Mouse (Mus musculus): Measurements from ENCODE around the gene Creb5.

DNA sequence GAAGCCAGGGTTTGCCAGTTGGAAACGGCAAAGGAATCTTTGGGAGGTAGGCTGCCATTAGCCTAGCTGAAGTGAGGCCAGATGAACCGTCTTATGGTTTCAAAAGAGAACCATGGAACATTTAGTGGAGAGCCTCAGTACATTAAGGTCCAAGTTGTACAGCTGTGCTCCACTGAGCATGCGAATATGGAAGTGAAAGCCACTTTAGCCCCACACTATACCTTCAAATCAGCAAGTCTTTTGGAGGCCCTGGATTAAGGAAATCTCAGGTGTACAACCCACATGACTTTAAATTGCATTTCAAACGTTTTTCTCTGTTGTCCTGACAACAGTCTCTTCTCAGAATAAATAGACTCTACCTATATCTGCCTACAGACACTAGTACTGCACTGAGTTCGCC is 379.4 kb downstream of the Creb5 start:
- TF ChIP-seq CTCF (IDR thresholded peaks at IDR 0.05; ENCODE audit: control insufficient read depth, insufficient read depth, insufficient read length) (no peak), USF1 (IDR thresholded peaks at IDR 0.05; ENCODE audit: low read depth) (no peak), MYOG (IDR thresholded peaks at IDR 0.05; ENCODE audit: control insufficient read depth, extremely low read depth, insufficient read length) (no peak), CEBPB (IDR thresholded peaks at IDR 0.05; ENCODE audit: low read depth) (no peak), MAX (IDR thresholded peaks at IDR 0.05) (no peak), MYOD1 (IDR thresholded peaks at IDR 0.05; ENCODE audit: control insufficient read depth, insufficient read length, low read depth) (no peak), FOSL1 (IDR thresholded peaks at IDR 0.05; ENCODE audit: insufficient read depth, low read length, poor library complexity, severe bottlenecking) (no peak)
